Mouse (Mus musculus) hindbrain, embryonic 13.5 days (tissue): ENCODE results near the gene Cnr2. TPM values are rescaled to one million over a fixed set of nuclear protein-coding genes. Genes with fewer than 3 reads are reported as not detected.

ENCODE experiments used
- ATAC-seq: fragments of 200-750 bp; cut with Nextera tagmentation; 2 replicates; pipeline ENCODE4 v1.8.0; 2017; ENCODE audit warnings: moderate TSS enrichment; ENCODE audit not compliant: low FRiP score
- H3K27ac ChIP-seq: fragments of 300-500 bp; sonication (generic); 2 replicates; pipeline ENCODE4 v1.5.1; 2015; ENCODE audit warnings: inconsistent platforms, mild to moderate bottlenecking, moderate library complexity
- H3K27me3 ChIP-seq: fragments of 300-500 bp; sonication (generic); 2 replicates; pipeline ENCODE4 v1.6.1; 2015; ENCODE audit warnings: mild to moderate bottlenecking, inconsistent platforms
- H3K36me3 ChIP-seq: fragments of 300-500 bp; sonication (generic); 2 replicates; pipeline ENCODE4 v1.6.1; 2015; ENCODE audit warnings: mild to moderate bottlenecking, inconsistent platforms
- H3K4me1 ChIP-seq: fragments of 300-500 bp; sonication (generic); replicated peaks from 2 replicates; pipeline ENCODE4 v1.6.1; 2015; ENCODE audit warnings: inconsistent platforms
- H3K4me2 ChIP-seq: fragments of 300-500 bp; sonication (generic); 2 replicates; pipeline ENCODE4 v1.6.1; 2015; ENCODE audit warnings: inconsistent platforms, mild to moderate bottlenecking, moderate library complexity
- H3K4me3 ChIP-seq: fragments of 300-500 bp; sonication (generic); 2 replicates; pipeline ENCODE4 v1.5.1; 2015; ENCODE audit warnings: mild to moderate bottlenecking, inconsistent platforms
- H3K9ac ChIP-seq: fragments of 300-500 bp; sonication (generic); 2 replicates; pipeline ENCODE4 v1.6.1; 2015; ENCODE audit warnings: mild to moderate bottlenecking, inconsistent platforms
- H3K9me3 ChIP-seq: fragments of 300-500 bp; sonication (generic); 2 replicates; pipeline ENCODE4 v1.6.1; 2016; ENCODE audit warnings: inconsistent platforms
- WGBS: fragments of 180-500 bp; shearing (Covaris S2); methylation state at CpG from one replicate; pipeline ENCODE4 v1.1.7; 2015; 5-methylcytosine and 5-hydroxymethylcytosine counted together
- polyA plus RNA-seq: library from polyadenylated mRNA; unstranded; fragments of >200 nt; fragmentation: Nextera tagmentation; extraction: Ambion mirVana; gene quantifications from 2 replicates; pipeline ENCODE4 v1.2.1, GENCODE M21; 2015

Gene Cnr2
- polyA plus RNA-seq, 1 experiment from 2014 or later: 0.17 TPM

- under 1% methylated on average over 54 of the region's 56 CpGs for WGBS
- no peaks in the 10 kb centered on the region for H3K27me3 ChIP-seq
- H3K4me2 ChIP-seq: peak within 1 kb of the TSS; percentile 95
- peak; percentile 94 for ATAC-seq
- H3K27ac ChIP-seq: peak within 1 kb of the TSS; percentile 94
- peak within 1 kb of the TSS; percentile 85 for H3K4me3 ChIP-seq
- H3K36me3 ChIP-seq: peaks cover 60% of the 10 kb centered on the region
- peak within 1 kb of the TSS; percentile 95 for H3K9ac ChIP-seq
- H3K9me3 ChIP-seq: no peaks in the 10 kb centered on the region
- H3K4me1 ChIP-seq: peaks cover 23% of the 10 kb centered on the region
These were observed 68.4 kb downstream of the Cnr2 start, which contains the start of gene Gale for GRCm38 (mm10) chr4:135963457-135964193. Gene Gale (plus strand): TSS chr4:135963727.

GRCm38 (mm10) chr4:135964426-135964825 is 69.2 kb downstream of the Cnr2 start:
- Histone ChIP-seq H3K9ac (peak overlapping the region; percentile 95), H3K36me3 (peaks cover 60% of the 10 kb centered on the region), H3K4me3 (peak overlapping the region; percentile 85), H3K27me3 (no peaks in the 10 kb centered on the region), H3K4me1 (peaks cover 26% of the 10 kb centered on the region), H3K4me2 (peak overlapping the region; percentile 95), H3K9me3 (no peaks in the 10 kb centered on the region), H3K27ac (peak overlapping the region; percentile 94; the same call in 1 of the 2 replicates)
- WGBS: 5% methylated on average over 12 of the region's 12 CpGs
- no peak for ATAC-seq

- no peak overlapping the region for H3K27ac ChIP-seq
- no peaks in the 10 kb centered on the region for H3K27me3 ChIP-seq
- H3K4me2 ChIP-seq: peak overlapping the region; percentile 95; the same call in 1 of the 2 replicates
- peak overlapping the region; percentile 85; the same call in 1 of the 2 replicates for H3K4me3 ChIP-seq
- WGBS: 87% methylated on average over 9 of the region's 9 CpGs
- no peaks in the 10 kb centered on the region for H3K9me3 ChIP-seq
- peaks cover 60% of the 10 kb centered on the region for H3K36me3 ChIP-seq
- peaks cover 32% of the 10 kb centered on the region for H3K4me1 ChIP-seq
- peak overlapping the region; percentile 95 for H3K9ac ChIP-seq
- ATAC-seq: no peak
These were observed 69.9 kb downstream of the Cnr2 start for GRCm38 (mm10) chr4:135965113-135965512.

- no peak overlapping the region for H3K4me2 ChIP-seq
- peaks cover 61% of the 10 kb centered on the region for H3K36me3 ChIP-seq
- H3K27me3 ChIP-seq: no peaks in the 10 kb centered on the region
- no peak overlapping the region for H3K9ac ChIP-seq
- H3K27ac ChIP-seq: no peak overlapping the region
- no peak overlapping the region for H3K4me3 ChIP-seq
- H3K9me3 ChIP-seq: no peaks in the 10 kb centered on the region
- peaks cover 44% of the 10 kb centered on the region for H3K4me1 ChIP-seq
- no peak for ATAC-seq
- WGBS: 91% methylated on average over 16 of the region's 16 CpGs
These were observed 71.1 kb downstream of the Cnr2 start for GRCm38 (mm10) chr4:135966283-135966682.

GRCm38 (mm10) chr4:135967086-135967760 is 72.0 kb downstream of the Cnr2 start:
- no peak overlapping the region for H3K4me3 ChIP-seq
- H3K4me1 ChIP-seq: peaks cover 51% of the 10 kb centered on the region
- no peak overlapping the region for H3K4me2 ChIP-seq
- no peak for ATAC-seq
- H3K36me3 ChIP-seq: peaks cover 56% of the 10 kb centered on the region
- no peak overlapping the region for H3K27ac ChIP-seq
- H3K27me3 ChIP-seq: no peaks in the 10 kb centered on the region
- H3K9ac ChIP-seq: no peak overlapping the region
- 92% methylated on average over 18 of the region's 18 CpGs for WGBS
- no peaks in the 10 kb centered on the region for H3K9me3 ChIP-seq

GRCm38 (mm10) chr4:135968271-135968869 is 73.2 kb downstream of the Cnr2 start:
- Histone ChIP-seq H3K27ac (no peak overlapping the region), H3K4me3 (no peak overlapping the region), H3K4me1 (peaks cover 50% of the 10 kb centered on the region), H3K4me2 (no peak overlapping the region), H3K9ac (no peak overlapping the region), H3K36me3 (peaks cover 56% of the 10 kb centered on the region), H3K27me3 (no peaks in the 10 kb centered on the region), H3K9me3 (no peaks in the 10 kb centered on the region)
- ATAC-seq: no peak
- 66% methylated on average over 19 of the region's 19 CpGs for WGBS

- peaks cover 46% of the 10 kb centered on the region for H3K4me1 ChIP-seq
- H3K4me2 ChIP-seq: no peak overlapping the region
- H3K27me3 ChIP-seq: no peaks in the 10 kb centered on the region
- peaks cover 58% of the 10 kb centered on the region for H3K36me3 ChIP-seq
- WGBS: 90% methylated on average over 13 of the region's 13 CpGs
- ATAC-seq: no peak
- H3K9ac ChIP-seq: no peak overlapping the region
- no peak overlapping the region for H3K27ac ChIP-seq
- H3K4me3 ChIP-seq: no peak overlapping the region
- H3K9me3 ChIP-seq: no peaks in the 10 kb centered on the region
These were observed 74.0 kb downstream of the Cnr2 start for GRCm38 (mm10) chr4:135969070-135969750.

Other genes with a start within 250 kb of the Cnr2 start
- gene Ifnlr1, start 209.1 kb upstream of the Cnr2 start, polyA plus RNA-seq: 0.14 and 0.42 TPM in 2 replicates
- not detected in 2 replicates for gene Il22ra1, start 167.2 kb upstream of the Cnr2 start, polyA plus RNA-seq
- 0.12 and 0.13 TPM in 2 replicates for gene Myom3, start 135.7 kb upstream of the Cnr2 start, polyA plus RNA-seq
- gene Srsf10, start 39.6 kb upstream of the Cnr2 start, polyA plus RNA-seq: 228 and 241 TPM in 2 replicates
- gene Pnrc2, start 21.5 kb upstream of the Cnr2 start, polyA plus RNA-seq: 109 and 112 TPM in 2 replicates
- gene Fuca1, start 25.3 kb downstream of the Cnr2 start, polyA plus RNA-seq: 55.8 and 60.9 TPM in 2 replicates
- gene Hmgcl, start 51.1 kb downstream of the Cnr2 start, polyA plus RNA-seq: 52.9 and 56.5 TPM in 2 replicates
- 39.5 and 41.2 TPM in 2 replicates for gene Gale, start 68.3 kb downstream of the Cnr2 start, polyA plus RNA-seq
- gene Lypla2, start 77.2 kb downstream of the Cnr2 start, polyA plus RNA-seq: 209 and 211 TPM in 2 replicates
- 54.3 and 58.3 TPM in 2 replicates for gene Pithd1, start 91.9 kb downstream of the Cnr2 start, polyA plus RNA-seq
- 27.7 and 28.6 TPM in 2 replicates for gene Eloa, start 126.4 kb downstream of the Cnr2 start, polyA plus RNA-seq
- 329 and 334 TPM in 2 replicates for gene Rpl11, start 158.0 kb downstream of the Cnr2 start, polyA plus RNA-seq
- 234 and 269 TPM in 2 replicates for gene Id3, start 248.1 kb downstream of the Cnr2 start, polyA plus RNA-seq